Mouse (Mus musculus) retina, embryonic 14.5 days (tissue): Measurements from ENCODE around the gene Naa20.
A peak's percentile ranks its signal among the peaks of the same experiment; 100 is the strongest.
"Not testable (repeated sequence)": the region's sequence is repeated elsewhere in the genome, so short reads cannot be mapped to it uniquely, and the experiment has no call there.

Experiments used
- DNase-seq: peaks from one replicate; pipeline ENCODE4 v3.0.0-alpha.2; 2015; ENCODE audit warnings: low spot score

Gene Naa20

DNA sequence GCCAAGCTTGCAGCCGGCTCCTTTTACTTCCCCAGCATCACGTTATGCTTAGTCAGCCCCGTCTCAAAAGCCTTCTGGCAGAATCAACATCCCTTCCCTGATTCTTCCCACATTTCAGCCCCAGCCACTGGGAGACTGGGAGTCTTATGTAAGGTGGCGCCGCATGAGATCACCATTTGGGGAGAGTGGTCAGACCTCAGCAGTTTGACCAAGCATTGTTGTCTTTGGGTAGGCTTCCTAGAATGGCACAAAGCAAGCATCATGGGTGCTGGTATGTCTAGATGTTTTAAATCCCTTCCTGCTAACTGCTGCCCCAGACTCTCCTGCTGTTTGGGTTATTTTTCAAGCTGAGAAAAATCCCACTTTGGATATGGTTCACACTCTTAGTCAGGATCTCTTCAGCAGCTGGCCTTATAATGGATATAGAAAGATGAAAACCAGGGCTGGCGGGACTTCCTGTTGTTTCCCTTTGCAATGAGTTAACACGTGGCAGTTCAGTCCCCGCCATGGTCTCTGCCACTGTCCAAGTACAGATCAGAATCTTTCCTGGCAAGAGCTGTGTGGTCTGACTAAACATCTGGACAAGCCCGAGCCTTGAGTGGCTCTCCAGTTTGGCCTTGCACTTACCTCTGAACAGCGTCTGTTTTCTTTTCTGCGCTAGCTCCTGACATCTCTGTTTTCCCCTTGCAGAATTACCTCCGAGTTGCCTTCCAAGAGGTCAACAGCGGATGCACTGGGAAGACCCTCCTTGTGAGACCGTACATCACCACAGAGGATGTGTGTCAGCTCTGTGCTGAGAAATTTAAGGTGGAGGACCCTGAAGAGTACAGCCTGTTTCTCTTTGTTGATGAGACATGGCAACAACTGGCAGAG lies 16.8 kb upstream of the Naa20 start:
- no peak for DNase-seq

DNA sequence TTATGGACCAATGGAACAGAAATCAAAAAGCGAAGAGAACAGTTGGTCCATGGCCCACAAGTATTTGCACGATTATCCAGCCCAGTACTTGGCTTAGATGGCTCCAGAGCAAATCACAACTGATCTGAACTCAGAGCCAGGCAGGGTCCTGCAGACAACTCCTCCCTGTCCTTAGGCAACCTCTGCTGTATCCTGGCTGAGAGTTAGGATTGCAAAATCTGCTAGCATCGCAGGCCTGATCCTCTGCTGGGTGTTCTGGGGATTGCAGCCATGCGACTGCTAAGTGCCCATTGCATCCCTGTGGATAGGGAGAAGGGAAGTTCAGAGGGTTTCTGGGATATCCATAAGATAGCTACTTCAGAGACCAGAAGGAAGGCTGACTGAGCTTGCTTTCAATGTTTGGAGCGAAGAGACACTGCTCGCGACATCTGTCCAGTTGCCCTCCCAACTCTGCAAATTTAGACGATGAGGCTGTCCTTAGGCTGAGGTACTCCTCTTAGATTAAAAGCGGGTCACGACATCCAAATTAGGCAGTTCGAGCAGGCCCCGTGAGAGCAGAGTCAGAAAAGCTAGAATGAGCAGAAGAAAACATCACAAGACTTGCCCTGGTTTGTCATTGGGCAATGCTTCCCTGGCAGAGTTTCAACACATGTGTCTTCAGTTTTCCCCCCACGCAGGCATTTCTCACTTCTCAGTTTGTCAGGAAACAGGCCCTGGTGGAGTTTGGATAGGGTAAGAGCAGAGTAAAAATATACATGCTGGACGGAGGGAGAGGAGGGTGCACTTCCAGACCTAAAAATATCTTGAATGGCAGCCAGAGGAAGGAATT lies 13.7 kb upstream of the Naa20 start:
- no peak for DNase-seq

DNA sequence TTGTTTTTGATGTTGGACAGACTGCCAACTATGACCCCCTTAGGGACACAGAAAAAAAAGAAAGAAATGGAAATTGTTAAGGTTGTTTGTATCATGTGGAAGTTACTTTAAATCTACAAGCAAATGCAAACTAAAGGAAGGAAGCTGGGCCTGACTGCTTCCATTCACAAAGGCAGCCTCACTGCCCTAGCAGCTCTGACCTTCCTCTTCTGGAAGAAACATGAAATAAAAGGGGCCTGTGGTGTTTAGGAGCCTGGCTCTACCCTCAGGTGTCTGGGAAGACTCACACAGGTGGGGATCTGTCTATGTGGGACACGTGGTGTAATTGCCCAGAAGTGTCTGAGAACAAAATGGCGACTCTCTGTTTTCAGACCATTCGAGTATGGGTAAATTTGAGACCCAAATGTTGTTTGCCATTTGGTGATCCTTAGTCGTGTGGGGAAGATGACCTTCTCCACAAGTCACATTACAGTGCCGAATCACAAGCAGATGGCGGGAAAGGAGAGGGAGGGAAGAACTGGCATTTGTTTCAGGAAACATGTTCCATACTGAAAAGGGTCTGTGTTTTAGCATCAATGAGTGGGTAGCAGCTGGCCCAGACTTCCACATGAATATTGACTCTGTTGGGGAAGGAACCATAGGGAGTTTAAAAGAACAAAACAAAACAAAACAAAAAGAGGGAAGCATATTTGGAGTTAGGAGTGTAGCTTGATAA lies 13.0 kb upstream of the Naa20 start:
- DNase-seq = no peak

DNA sequence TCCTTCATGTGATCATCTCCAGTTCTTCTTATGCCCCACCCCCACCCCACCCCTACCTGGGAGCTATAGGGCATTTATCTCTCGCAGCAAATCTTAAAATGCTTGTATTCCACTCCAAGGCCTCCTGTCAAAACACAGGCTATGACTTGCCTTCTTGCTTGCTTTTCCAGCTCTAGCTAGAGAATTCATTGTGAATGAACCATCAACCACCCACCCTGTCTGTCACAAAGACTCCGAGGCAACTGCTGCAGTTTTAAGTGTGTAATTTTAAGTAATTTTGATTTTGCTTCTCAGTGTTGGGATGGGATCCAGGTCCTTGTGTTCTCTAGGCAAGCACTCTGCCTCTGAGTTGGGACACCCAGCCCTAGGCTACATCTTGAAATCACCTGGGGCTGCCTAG lies 11.3 kb upstream of the Naa20 start:
- DNase-seq = no peak

DNA sequence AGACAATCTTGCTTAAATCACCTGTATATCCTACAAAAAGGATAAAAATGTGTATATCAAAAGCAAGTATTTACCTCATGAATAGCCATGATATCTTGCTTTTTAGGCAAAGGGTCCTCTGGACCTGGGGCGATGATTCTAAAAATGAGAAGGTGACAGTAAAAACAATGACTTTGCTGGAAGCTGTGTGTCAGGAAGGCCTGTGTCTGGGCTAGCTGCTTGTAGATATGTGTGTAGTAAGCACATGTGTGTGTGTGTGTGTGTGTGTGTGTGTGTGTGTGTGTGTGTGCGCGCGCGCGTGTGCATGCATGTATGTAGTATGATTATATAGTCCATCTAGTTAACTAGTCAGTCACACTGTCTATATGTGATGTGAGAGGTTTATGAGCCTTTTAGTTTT lies 8.1 kb upstream of the Naa20 start:
- no peak for DNase-seq

DNA sequence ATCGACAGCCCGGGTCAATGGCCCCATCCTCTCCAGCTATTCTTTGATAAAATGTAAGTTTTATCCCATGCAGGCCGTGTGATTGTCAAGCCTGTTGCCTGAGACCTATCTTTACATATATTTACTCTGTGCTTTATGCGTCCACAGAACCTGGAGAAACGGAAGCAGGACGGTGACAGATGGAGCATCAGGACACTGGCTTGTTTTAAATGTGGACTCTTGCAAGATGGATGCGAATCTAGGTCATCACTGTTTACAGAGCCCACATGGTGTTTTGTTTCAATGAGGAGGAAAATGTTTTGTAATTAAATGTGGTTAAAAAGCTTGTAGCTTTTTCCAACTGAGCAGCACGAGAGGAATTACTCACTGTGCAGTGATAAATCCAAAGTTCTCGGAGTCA lies 3.8 kb upstream of the Naa20 start:
- peak; percentile 20 for DNase-seq

DNA sequence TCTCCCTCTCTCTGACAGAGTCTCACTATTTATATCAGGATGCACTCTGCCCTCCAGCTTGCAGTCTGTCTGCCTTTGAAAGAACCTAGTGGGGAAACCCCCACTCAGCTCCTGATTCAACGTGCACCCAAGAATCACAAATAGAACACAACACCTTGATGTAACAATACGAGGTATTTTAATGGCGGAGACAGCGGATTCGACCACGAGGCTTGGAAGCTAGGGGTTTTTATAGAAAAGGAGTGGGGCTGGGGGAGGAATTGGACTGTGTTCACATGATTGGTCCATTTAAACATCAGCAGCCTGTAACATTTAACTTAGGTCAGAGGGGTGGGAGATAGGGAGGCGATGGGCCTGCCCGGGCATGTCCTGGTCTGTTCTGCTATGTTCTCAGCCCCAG lies 1.6 kb upstream of the Naa20 start:
- not testable (repeated sequence) for DNase-seq

DNA sequence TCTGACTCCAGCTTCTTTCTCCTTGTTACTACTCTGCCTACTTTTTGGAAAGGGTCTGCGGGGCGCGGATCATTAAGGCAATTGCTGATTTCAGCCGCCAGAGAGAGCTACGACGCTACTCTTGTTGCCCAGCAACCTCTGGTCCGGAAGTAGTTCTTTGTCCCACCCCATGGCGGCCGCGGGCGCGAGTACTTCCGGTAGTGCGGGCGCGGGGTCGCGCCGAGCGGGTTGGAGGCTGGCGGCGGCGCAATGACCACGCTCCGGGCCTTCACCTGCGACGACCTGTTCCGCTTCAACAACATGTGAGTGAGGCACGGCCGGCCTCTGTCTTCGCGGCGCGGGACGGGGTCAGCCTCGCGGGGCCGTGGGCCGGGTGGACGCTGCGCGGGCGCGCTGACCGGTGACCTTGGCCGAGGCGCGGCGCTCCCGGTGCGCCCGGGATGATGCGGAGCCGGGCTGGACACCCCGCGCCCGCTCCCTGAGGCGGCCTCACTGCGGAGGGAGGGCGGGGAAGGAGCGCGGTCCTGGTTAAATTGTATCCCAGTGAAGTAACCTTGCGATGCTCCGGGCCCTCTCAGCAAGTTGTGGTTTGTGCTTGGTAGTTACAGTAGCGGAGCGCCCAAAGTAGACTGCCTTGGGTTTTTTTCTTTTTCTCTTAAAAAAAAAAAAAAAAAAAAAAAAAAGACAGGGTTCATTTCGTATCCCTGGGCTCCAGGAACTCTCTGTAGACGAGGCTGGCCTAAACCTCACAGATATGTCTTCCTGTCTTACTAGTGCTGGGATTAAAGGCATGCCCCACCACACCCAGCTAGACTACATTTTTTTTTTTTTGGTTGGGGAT lies 1.4 kb downstream of the Naa20 start:
- DNase-seq = peak; percentile 94

DNA sequence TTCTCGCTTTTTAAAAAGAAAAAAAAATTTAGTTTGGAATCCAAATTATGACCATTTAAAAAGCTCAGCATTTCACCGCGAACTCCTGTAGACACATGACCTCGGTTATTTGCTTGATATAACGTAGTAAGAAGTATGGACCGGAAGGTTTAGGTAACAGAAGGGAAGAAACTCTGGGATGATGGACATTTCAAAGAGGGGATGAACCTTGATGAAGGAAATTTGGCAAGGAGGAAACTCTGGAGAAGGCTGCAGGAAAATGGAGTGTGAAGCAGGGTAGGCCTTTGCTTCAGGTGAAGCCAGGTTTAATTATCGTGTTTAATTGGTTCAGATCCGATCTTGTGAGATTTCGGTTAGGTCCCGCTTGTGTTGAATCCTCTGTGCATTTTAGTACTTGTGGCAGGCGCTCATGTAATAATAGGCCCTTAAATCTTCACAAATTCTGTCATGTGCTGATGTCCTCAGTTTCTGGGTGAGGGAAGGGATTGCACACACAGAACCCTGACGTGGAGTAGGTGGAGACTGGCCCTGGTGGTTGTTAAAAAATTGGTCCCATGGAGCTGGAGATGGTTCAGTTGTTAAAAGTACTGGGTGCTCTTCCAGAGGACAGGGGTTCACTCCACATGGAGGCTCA lies 2.2 kb downstream of the Naa20 start:
- DNase-seq = no peak

DNA sequence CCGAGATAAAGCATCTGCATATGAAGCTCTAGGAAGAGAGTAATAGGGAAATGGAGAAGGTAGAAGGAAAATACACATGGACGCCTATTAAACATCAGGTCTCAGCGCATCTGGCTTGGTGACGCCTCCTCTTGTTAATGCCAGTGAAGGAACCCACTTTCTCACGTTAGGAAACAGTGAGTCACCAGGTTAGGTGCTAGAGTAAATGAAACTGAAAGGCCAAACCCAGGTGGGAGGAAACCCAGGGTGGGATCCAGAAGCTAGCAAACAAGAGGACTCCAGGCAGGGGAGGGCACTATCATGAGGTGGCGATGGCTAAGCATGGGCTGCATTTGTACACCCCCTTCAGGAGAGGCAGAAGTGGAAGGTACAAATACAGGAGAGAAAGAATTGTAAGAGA lies 3.3 kb downstream of the Naa20 start:
- no peak for DNase-seq

DNA sequence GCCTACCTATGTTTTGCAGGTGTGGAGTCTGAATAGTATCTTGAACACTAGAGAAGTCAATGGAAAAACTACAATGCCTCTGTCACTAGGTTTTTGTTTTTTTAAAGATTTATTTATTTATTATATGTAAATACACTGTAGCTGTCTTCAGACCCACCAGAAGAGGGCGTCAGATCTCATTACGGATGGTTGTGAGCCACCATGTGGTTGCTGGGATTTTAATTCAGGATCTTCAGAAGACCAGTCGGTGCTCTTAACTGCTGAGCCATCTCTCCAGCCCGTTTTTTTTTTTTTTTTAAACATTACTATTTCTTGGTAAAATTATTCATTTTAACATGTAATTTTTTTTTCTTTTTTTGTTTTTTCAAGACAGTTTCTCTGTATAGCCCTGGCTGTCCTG lies 4.0 kb downstream of the Naa20 start:
- not testable (repeated sequence) for DNase-seq

DNA sequence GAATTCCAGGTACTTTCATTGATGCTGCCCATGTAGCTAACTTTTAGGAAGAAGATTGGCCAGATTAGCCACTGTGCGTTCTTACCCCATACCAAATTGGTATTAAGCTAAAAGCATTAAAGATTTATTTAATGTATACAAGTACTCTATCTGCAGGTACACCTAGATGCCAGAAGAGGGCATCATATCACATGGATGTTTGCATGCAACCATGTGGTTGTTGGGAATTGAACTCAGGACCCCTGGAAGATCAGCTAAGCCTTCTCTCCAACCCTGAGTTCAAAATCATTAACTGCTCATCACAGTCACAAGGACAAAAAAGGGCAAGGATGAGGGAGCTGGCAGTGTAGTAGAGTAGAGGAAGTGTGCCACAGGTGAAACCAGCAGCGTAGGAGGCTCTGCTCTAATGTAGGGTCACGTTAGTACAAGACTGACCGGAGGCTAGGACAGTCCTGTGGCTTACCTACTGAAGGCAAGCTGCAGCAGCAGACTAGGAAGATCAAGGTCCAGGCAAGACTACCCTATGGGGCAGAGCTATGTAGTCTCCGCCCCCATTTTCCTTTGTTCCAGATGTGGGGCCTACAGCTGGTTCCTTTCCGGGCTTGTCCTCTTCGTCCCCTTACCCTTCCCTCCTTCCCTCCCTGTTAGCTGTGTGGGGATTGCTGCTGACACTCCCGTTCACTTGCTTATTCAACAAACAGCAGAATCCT lies 19.2 kb downstream of the Naa20 start:
- DNase-seq = no peak

DNA sequence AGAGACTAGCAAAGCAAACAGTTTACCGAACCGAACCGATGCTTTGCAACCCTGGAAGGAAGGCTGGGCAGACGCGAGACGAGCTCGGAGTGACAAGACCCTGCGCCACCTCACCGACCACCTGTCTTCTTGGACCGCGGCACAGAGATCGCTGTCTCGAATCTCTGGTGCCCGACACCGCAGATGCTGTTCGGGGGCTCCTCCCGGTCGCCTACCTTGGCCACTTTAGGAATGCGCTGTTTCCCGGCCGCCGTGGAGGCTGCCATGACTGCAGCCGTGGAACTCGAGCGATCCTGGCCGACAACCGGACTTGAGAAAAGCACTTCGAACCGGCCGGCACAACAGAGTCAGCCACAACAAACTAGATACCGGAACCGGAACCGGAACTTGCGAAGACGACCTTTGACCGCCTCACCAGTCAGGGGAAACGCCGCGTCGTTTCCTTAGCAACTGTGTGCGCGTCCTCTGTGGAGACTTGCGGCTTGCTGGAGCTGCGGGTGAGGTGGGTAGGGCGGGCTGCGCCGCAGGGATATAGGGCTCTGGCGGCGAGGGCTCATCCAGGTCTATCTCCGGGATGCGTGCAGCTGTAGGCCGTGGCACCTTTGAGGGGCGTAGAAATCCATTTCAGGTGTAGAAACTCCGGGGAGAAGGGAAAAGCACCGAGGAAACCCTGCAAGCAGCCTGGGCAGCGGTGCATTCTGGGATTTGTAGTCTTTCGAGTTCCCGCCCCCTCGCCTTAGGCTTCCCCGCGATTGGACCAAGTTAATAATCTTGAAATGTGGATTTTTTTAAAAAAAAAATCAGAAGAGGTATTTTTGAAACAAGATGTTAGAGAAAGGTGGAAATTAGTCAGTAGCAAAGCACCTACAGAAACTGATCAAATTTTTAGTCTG lies 32.7 kb downstream of the Naa20 start, which contains the start of the genes Cfap61 and Crnkl1:
Gene Cfap61, plus strand, starts transcription at position 446 of the 893 bp plus-strand sequence.
Gene Crnkl1, minus strand, starts transcription at position 676 of the 893 bp plus-strand sequence.
- DNase-seq = peak; percentile 96

DNA sequence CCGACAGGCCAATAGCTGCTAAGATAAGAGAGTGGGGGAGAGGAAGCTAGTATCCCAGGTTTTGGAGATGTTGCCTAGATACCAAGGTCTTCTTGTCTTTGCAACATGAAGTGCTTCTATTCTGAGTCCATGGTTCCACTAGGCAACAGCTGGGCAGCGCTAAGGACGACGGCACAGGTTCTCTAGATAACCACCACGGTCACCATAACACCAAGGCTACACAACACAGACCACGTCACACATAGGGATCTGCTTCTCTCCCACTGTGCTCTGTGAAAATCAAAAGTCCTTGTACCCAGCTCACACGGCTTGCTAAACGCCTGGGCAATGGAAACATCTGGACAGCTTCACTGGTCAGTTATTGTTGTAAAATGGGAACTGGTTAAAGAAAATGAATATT lies 35.1 kb downstream of the Naa20 start:
- no peak for DNase-seq

DNA sequence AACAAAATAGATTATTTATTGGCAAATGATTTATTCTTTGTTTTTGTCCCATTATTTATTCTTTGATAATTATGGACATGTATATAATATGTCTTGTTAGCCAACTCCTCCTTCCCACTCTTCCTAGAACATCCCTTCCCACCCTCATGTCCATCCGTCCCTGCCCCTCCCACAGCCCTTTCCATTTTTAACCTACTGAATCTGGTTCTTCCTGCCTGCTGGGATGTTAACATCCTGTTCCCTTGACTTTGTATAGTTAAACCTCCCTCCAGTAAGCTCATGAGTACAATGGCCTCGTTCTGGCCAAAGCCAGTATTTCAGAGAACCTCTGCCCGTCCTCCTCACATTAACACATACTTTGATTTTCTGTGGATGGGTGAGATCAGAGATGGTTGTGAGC lies 39.5 kb downstream of the Naa20 start:
- DNase-seq = no peak

DNA sequence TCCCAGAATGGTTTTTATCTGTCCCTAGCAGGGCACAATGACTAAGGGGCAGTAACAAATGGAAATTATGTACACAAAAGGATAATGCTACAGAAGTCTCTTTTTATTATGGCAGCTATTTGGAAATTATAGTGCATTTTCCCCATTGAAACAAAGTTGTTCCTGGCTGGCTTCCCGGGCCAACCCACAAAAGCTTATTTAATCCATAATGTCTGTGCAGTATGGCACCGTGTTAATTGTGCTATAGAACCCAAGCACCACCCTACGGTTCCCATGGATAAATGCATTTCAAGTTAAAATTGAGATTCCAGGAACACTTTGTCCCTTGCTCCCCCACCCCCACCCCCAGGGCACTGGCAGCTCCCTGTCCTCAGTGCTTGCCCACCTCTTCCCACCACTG lies 42.4 kb downstream of the Naa20 start:
- DNase-seq = no peak

DNA sequence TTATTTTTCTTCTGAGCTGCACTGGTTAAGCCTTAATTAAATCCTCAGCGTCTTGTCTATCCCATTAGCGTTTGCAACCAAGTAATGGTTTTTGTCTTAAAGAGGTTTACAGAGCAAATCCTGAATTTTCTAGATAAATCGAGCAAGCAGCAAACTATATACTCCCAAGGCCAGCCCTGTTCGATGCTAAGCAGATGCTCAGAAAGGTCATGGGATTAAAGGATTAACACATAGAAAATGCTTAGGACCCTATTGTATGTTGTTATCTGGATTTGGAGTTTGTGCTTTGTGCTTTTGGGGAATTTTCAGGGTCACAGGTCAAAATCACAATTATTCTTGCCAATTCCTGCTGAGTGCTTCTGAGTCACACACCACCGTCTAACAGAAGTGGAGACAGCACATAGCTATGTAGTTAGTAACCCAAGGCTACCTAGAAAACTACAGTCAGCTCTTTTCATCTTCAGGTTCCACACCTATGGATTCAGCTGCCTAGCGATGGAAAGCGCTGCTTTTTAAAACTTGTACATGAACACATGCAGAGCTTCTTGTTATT lies 46.6 kb downstream of the Naa20 start:
- peak; percentile 37 for DNase-seq

DNA sequence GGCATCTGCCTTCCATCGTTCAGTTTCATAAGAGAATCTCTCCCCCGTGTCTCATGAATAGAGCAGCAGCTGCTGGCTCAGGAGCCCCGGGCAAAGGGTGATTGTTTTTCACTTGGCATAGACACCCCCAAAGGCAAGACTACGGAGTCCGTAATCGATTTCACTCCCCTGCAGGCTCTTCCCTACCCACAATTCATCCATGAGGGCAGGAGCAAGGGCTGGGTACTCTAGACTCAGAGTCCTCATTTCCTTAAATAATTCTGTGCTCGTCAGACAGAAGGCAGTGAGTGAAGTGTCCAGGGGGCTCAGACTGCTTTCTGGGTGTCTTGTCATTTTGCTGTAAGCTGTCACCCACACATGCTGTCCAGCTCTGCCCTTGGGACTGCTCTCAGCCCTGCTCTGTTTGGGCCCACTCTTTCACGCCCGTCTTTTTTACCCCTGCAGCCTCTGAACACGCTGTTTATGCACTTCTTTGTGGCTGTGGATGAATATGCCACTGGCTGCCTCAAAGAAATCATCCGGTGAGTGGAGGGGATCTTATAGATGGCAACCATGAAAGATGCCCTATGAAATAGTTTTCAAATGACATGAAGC lies 47.7 kb downstream of the Naa20 start:
- DNase-seq = peak; percentile 44

DNA sequence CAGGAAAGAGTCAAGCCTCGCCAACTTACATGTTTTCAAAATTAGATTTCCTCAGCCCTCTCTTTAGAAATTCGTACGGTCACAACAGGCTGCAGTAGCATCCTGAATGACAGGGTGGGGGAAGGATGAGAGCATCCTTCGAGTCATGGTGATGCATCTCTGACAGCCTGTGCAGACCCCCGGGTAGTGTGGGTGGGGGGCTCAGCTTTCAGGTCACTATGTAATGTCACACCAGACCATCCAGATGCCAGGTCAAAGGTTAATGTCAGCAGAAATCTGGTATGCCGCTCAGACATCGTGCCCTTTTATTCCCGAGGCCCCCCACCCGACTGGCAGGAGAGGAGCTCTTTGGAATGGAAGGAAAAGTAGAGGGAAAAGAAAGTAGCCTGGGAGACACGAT lies 48.3 kb downstream of the Naa20 start:
- DNase-seq = peak; percentile 31
